In the genomic region with DNA sequence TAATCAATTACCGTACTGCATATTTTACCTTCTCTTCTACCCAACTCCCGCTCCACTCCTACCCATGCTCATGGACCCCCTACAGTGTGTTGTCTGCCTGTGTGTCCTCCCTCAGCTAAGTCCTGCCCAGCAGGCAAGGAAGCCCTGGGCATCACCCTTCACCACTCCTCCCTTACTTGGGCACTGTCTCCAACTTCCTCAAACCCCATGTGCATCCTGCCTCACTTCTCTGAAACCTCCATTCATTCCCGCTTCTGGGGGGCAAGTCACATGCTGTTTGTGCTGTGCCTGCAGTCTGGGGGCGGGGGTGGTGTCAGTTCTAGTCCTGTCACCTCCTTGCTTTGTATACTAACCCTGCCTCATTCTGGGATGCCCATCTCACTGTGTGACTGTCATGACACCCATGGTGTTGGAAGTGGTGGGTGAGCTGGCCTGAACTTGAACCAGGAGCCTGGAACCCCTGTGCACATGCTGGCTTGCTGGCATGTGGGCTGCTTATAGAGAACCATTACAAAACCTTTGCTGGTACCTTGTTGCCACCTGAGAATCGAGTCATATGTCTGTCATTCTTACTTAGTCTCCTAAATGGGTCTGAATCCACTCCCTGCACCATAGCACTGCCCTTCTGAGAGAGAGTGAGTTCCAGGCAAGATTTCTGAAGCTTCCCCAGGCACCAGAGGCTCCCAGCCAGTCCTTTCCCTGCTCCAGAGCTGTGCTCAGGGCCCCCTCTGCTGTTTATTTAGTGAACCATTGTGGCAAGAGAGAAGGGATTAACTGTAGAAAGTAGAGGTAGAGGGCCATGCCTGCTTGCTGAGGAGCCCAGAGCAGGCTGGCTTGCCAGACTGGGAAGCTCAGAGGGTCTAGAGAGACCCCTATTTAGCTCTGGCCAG, we compare ENCODE assay signal across 8 mouse cellular contexts. TPM values are rescaled to one million over a fixed set of nuclear protein-coding genes. Genes with fewer than 3 reads are reported as not detected.
A peak's percentile ranks its signal among the peaks of the same experiment; 100 is the strongest.
DNase-seq lines count a peak whose midpoint lies in the region; ATAC-seq and TF ChIP-seq lines count a peak whose summit lies in the region.

No protein-coding gene starts in this region.

- no peak overlapping the region for H3K4me3 ChIP-seq in kidney, embryonic 15.5 days (replicated peaks)
- H3K4me3 ChIP-seq in liver, embryonic 14.5 days (ENCODE audit: insufficient read depth in 1 of 2, low read depth in 2 of 2, low read length in 2 of 2), result no peak overlapping the region
- H3K4me3 ChIP-seq in stomach, embryonic 15.5 days (replicated peaks), result no peak overlapping the region

- 0 out of 2 replicates have a peak overlapping the region, but pooled peaks have one; percentile 10 for H3K9ac ChIP-seq in kidney, embryonic 15.5 days
- H3K9ac ChIP-seq in liver, embryonic 14.5 days (replicated peaks), result no peak overlapping the region; the same call in 1 of the 2 replicates
- H3K9ac ChIP-seq in stomach, embryonic 15.5 days, result no peak overlapping the region

- H3K4me1 ChIP-seq in kidney, embryonic 15.5 days, result peaks cover 72% of the 10 kb centered on the region
- peaks cover 24 to 57% of the 10 kb centered on the region in 2 experiments for H3K4me1 ChIP-seq in liver, embryonic 14.5 days (replicated peaks; ENCODE audit: control insufficient read depth in 2 of 2, insufficient read depth in 2 of 2, low read length in 1 of 2)
- peaks cover 41% of the 10 kb centered on the region for H3K4me1 ChIP-seq in stomach, embryonic 15.5 days

- peak; percentile 9; the same call in 1 of the 2 replicates for ATAC-seq in kidney, embryonic 15.5 days (replicated peaks; ENCODE audit: low FRiP score)
- no peak for ATAC-seq in liver, embryonic 14.5 days (ENCODE audit: insufficient read depth)
- ATAC-seq in stomach, embryonic 15.5 days (ENCODE audit: insufficient read depth, low FRiP score, low read depth), result 0 out of 2 replicates have a peak, but pooled peaks have one; percentile 18

- H3K36me3 ChIP-seq in kidney, embryonic 15.5 days, result peaks cover 9% of the 10 kb centered on the region
- H3K36me3 ChIP-seq in liver, embryonic 14.5 days (replicated peaks; ENCODE audit: control insufficient read depth, insufficient read depth, low read depth), result peaks cover 74% of the 10 kb centered on the region
- 0 out of 2 replicates have a peak, but pooled peaks cover 6% of the 10 kb centered on the region for H3K36me3 ChIP-seq in stomach, embryonic 15.5 days

- DNase-seq in layer of hippocampus, adult 11-12 months (ENCODE audit: low spot score), result peak; percentile 70
- DNase-seq in layer of hippocampus, adult 9-10 months (ENCODE audit: low spot score), result no peak
- peak; percentile 84 for DNase-seq in adipocyte (ENCODE audit: low spot score)
- peak; percentile 50 to 63 for DNase-seq in heart, adult 9 months (ENCODE audit: low spot score in 2 of 2)
- DNase-seq in liver, embryonic 14.5 days (ENCODE audit: low read depth in 3 of 3, low spot score in 3 of 3), result no peak
- no peak for DNase-seq in cerebellum, postnatal 36 days

- H3K9me3 ChIP-seq in kidney, embryonic 15.5 days (replicated peaks), result no peaks in the 10 kb centered on the region
- no peaks in the 10 kb centered on the region for H3K9me3 ChIP-seq in liver, embryonic 14.5 days (ENCODE audit: control insufficient read depth, low read length)
- H3K9me3 ChIP-seq in stomach, embryonic 15.5 days, result no peaks in the 10 kb centered on the region

- H3K27me3 ChIP-seq in kidney, embryonic 15.5 days, result no peaks in the 10 kb centered on the region
- H3K27me3 ChIP-seq in liver, embryonic 14.5 days (ENCODE audit: control insufficient read depth, insufficient read depth, low read length), result no peaks in the 10 kb centered on the region
- no peaks in the 10 kb centered on the region for H3K27me3 ChIP-seq in stomach, embryonic 15.5 days (replicated peaks)

- peak overlapping the region; percentile 6; the same call in 1 of the 2 replicates for H3K4me2 ChIP-seq in kidney, embryonic 15.5 days
- peak overlapping the region; percentile 16; the same call in 1 of the 2 replicates for H3K4me2 ChIP-seq in liver, embryonic 14.5 days (ENCODE audit: low read depth)
- H3K4me2 ChIP-seq in stomach, embryonic 15.5 days, result no peak overlapping the region

- H3K27ac ChIP-seq in kidney, embryonic 15.5 days, result peak overlapping the region; percentile 84
- H3K27ac ChIP-seq in liver, embryonic 14.5 days, result no peak overlapping the region
- H3K27ac ChIP-seq in stomach, embryonic 15.5 days, result peak overlapping the region; percentile 74

- peak; percentile 64 for TF ChIP-seq CTCF in liver, embryonic 14.5 days (IDR thresholded peaks at IDR 0.05; ENCODE audit: low read depth)

- TF ChIP-seq EP300 in liver, embryonic 14.5 days (IDR thresholded peaks at IDR 0.05; ENCODE audit: low read depth), result no peak

- WGBS in kidney, embryonic 15.5 days, result 73% methylated on average over 5 of the region's 5 CpGs
- WGBS in liver, embryonic 14.5 days (ENCODE audit: insufficient replicate concordance), result 71% methylated on average over 5 of the region's 5 CpGs
- WGBS in stomach, embryonic 15.5 days, result 65% methylated on average over 5 of the region's 5 CpGs

RNA-seq across cellular contexts. Expression of gene Fads3, which starts 18.7 kb away (rescaled TPM):
- polyA plus RNA-seq in kidney, embryonic 15.5 days (2015; fragmentation: Nextera tagmentation; extraction: Ambion mirVana), result 21.5 and 22.3 TPM in 2 replicates
- 8.2 and 8.3 TPM in 2 replicates for polyA plus RNA-seq in liver, embryonic 14.5 days (2012; rRNA removed)
- 4.4 and 5.1 TPM in 2 replicates for polyA plus RNA-seq in liver, embryonic 14.5 days (2014; fragmentation: Nextera tagmentation; extraction: Ambion mirVana)
- polyA plus RNA-seq in stomach, embryonic 15.5 days (2015; fragmentation: Nextera tagmentation; extraction: Ambion mirVana), result 17.2 and 17.6 TPM in 2 replicates

RNA-seq across cellular contexts. Expression of gene Rab3il1, which starts 21.2 kb away (rescaled TPM):
- polyA plus RNA-seq in kidney, embryonic 15.5 days (2015; fragmentation: Nextera tagmentation; extraction: Ambion mirVana), result 28.0 and 34.3 TPM in 2 replicates
- 116 and 122 TPM in 2 replicates for polyA plus RNA-seq in liver, embryonic 14.5 days (2012; rRNA removed)
- 240 and 255 TPM in 2 replicates for polyA plus RNA-seq in liver, embryonic 14.5 days (2014; fragmentation: Nextera tagmentation; extraction: Ambion mirVana)
- polyA plus RNA-seq in stomach, embryonic 15.5 days (2015; fragmentation: Nextera tagmentation; extraction: Ambion mirVana), result 29.8 and 40.7 TPM in 2 replicates

RNA-seq across cellular contexts. Expression of gene Best1, which starts 21.2 kb away (rescaled TPM):
- polyA plus RNA-seq in kidney, embryonic 15.5 days (2015; fragmentation: Nextera tagmentation; extraction: Ambion mirVana), result 1.4 and 1.7 TPM in 2 replicates
- polyA plus RNA-seq in liver, embryonic 14.5 days (2012; rRNA removed), result 0.08 TPM in 1 of 2 replicates, not detected in the other
- 0.09 and 0.10 TPM in 2 replicates for polyA plus RNA-seq in liver, embryonic 14.5 days (2014; fragmentation: Nextera tagmentation; extraction: Ambion mirVana)
- 0.80 TPM in 2 replicates for polyA plus RNA-seq in stomach, embryonic 15.5 days (2015; fragmentation: Nextera tagmentation; extraction: Ambion mirVana)

RNA-seq across cellular contexts. Expression of gene Fth1, which starts 42.3 kb away (rescaled TPM):
- polyA plus RNA-seq in kidney, embryonic 15.5 days (2015; fragmentation: Nextera tagmentation; extraction: Ambion mirVana), result 1,594 and 1,598 TPM in 2 replicates
- 1,645 and 1,653 TPM in 2 replicates for polyA plus RNA-seq in liver, embryonic 14.5 days (2012; rRNA removed)
- polyA plus RNA-seq in liver, embryonic 14.5 days (2014; fragmentation: Nextera tagmentation; extraction: Ambion mirVana), result 3,787 and 3,976 TPM in 2 replicates
- polyA plus RNA-seq in stomach, embryonic 15.5 days (2015; fragmentation: Nextera tagmentation; extraction: Ambion mirVana), result 1,700 and 1,987 TPM in 2 replicates

Comparison
In these comparisons a context has a peak if more than half of its experiments do, and no peak if none do; other contexts are left out.
1. DNase-seq: peak in layer of hippocampus, adult 11-12 months (single experiment), adipocyte (single experiment) and heart, adult 9 months (2 of 2); none in layer of hippocampus, adult 9-10 months (single experiment), liver, embryonic 14.5 days (0 of 3) and cerebellum, postnatal 36 days (0 of 2).